Mouse (Mus musculus) forebrain, embryonic 14.5 days (tissue): ENCODE measurements around the gene Zfhx3. TPM values are rescaled to one million over a fixed set of nuclear protein-coding genes. Genes with fewer than 3 reads are reported as not detected.

Experiments used
- ATAC-seq: fragments of 200-750 bp; cut with Nextera tagmentation; 2 replicates; pipeline ENCODE4 v1.8.0; 2017; ENCODE audit warnings: mild to moderate bottlenecking, moderate library complexity
- DNase-seq: peaks from one replicate; pipeline ENCODE4 v3.0.0-alpha.2; 2015; ENCODE audit warnings: low spot score
- H3K27ac ChIP-seq: fragments of 300-500 bp; sonication (generic); 2 replicates; pipeline ENCODE4 v1.5.1; 2014; ENCODE audit warnings: low read depth, mild to moderate bottlenecking, control low read depth, low read length, moderate library complexity
- H3K27me3 ChIP-seq: fragments of 300-500 bp; sonication (generic); replicated peaks from 2 replicates; pipeline ENCODE4 v1.6.1; 2014; ENCODE audit warnings: low read length, control low read depth, mixed read lengths; ENCODE audit not compliant: control insufficient read depth, insufficient read depth
- H3K36me3 ChIP-seq: fragments of 300-500 bp; sonication (generic); 2 replicates; pipeline ENCODE4 v1.6.1; 2014; ENCODE audit warnings: low read length, control low read depth; ENCODE audit not compliant: control insufficient read depth, insufficient read depth
- H3K4me1 ChIP-seq: fragments of 300-500 bp; sonication (generic); 2 replicates; pipeline ENCODE4 v1.6.1; 2014; ENCODE audit warnings: antibody characterized with exemption, low read length, control low read depth; ENCODE audit not compliant: control insufficient read depth, insufficient read depth
- H3K4me2 ChIP-seq: fragments of 300-500 bp; sonication (generic); 2 replicates; pipeline ENCODE4 v1.6.1; 2014; ENCODE audit warnings: mild to moderate bottlenecking, control low read depth, low read length
- H3K4me3 ChIP-seq: fragments of 300-500 bp; sonication (generic); 2 replicates; pipeline ENCODE4 v1.5.1; 2014; ENCODE audit warnings: low read depth, low read length, control low read depth
- H3K9ac ChIP-seq: fragments of 300-500 bp; sonication (generic); 2 replicates; pipeline ENCODE4 v1.6.1; 2014; ENCODE audit warnings: mild to moderate bottlenecking, low read length, control low read depth, moderate library complexity
- H3K9me3 ChIP-seq: fragments of 300-500 bp; sonication (generic); replicated peaks from 2 replicates; pipeline ENCODE4 v1.6.1; 2016; ENCODE audit warnings: low read length, control low read depth, mixed read lengths; ENCODE audit not compliant: control insufficient read depth
- WGBS: fragments of 180-500 bp; shearing (Covaris S2); extraction: QIAGEN DNeasy Blood & Tissue Kit; methylation state at CpG from one replicate; pipeline ENCODE4 v1.1.7; 2014; 5-methylcytosine and 5-hydroxymethylcytosine counted together
- polyA plus RNA-seq: library from polyadenylated mRNA; unstranded; fragments of >200 nt; fragmentation: Nextera tagmentation; extraction: Ambion mirVana; gene quantifications from 2 replicates; pipeline ENCODE4 v1.2.1, GENCODE M21; 2014

Gene Zfhx3
- polyA plus RNA-seq, 1 experiment from 2014 or later: 11.7 TPM

GRCm38 (mm10) chr8:108884947-108885346, 942.5 kb downstream of the Zfhx3 start:
- Histone ChIP-seq H3K27ac (no peak overlapping the region; the same call in 1 of the 2 replicates), H3K4me3 (no peak overlapping the region), H3K4me1 (peaks cover 22% of the 10 kb centered on the region), H3K36me3 (no peaks in the 10 kb centered on the region), H3K27me3 (peaks cover 4% of the 10 kb centered on the region; the same call in 1 of the 2 replicates), H3K4me2 (no peak overlapping the region), H3K9me3 (no peaks in the 10 kb centered on the region), H3K9ac (peak overlapping the region; percentile 17; the same call in 1 of the 2 replicates)
- DNase-seq: no peak
- no peak for ATAC-seq
- WGBS: 65% methylated on average over 4 of the region's 4 CpGs

- 33% methylated on average over 14 of the region's 14 CpGs for WGBS
- Histone ChIP-seq H3K27ac (no peak overlapping the region; the same call in 1 of the 2 replicates), H3K9me3 (no peaks in the 10 kb centered on the region), H3K36me3 (no peaks in the 10 kb centered on the region), H3K4me2 (no peak overlapping the region), H3K9ac (peak overlapping the region; percentile 17; the same call in 1 of the 2 replicates), H3K4me1 (peaks cover 22% of the 10 kb centered on the region), H3K4me3 (no peak overlapping the region), H3K27me3 (peaks cover 4% of the 10 kb centered on the region; the same call in 1 of the 2 replicates)
- ATAC-seq (no peak), DNase-seq (no peak)
These were observed 943.0 kb downstream of the Zfhx3 start for GRCm38 (mm10) chr8:108885450-108885849.

DNA sequence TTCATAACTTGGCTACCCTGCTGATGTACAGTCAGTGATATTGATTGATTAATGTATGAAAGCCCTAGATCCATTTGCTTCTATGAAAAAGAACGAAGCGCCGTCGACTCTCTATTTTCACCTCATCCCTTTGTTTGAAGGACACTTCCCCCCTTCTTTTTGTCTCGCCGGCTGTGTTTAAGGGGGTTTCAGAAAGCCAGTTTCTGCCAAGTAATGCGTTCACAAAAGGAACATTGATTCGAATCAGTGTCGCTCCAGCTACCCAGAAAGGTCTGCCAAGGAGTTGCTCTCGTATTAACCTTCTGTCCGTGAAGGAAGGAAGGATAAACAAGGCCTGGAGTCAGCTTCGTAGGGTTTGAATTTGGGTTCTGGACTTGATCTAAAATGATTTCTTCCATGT, 943.4 kb downstream of the Zfhx3 start:
- 24% methylated on average over 12 of the region's 12 CpGs for WGBS
- no peak overlapping the region for H3K9ac ChIP-seq
- H3K4me3 ChIP-seq: no peak overlapping the region
- no peaks in the 10 kb centered on the region for H3K36me3 ChIP-seq
- no peak overlapping the region for H3K27ac ChIP-seq
- peaks cover 24% of the 10 kb centered on the region for H3K4me1 ChIP-seq
- H3K9me3 ChIP-seq: no peaks in the 10 kb centered on the region
- no peak overlapping the region for H3K4me2 ChIP-seq
- no peak for ATAC-seq
- H3K27me3 ChIP-seq: peaks cover 4% of the 10 kb centered on the region; the same call in 1 of the 2 replicates
- DNase-seq: peak; percentile 54

GRCm38 (mm10) chr8:108886599-108887255, 944.3 kb downstream of the Zfhx3 start:
- ATAC-seq: peak; percentile 51
- Histone ChIP-seq H3K4me1 (peaks cover 24% of the 10 kb centered on the region), H3K4me3 (no peak overlapping the region), H3K9me3 (no peaks in the 10 kb centered on the region), H3K36me3 (no peaks in the 10 kb centered on the region), H3K27ac (no peak overlapping the region), H3K27me3 (peaks cover 4% of the 10 kb centered on the region; the same call in 1 of the 2 replicates), H3K9ac (peak overlapping the region; percentile 13; the same call in 1 of the 2 replicates), H3K4me2 (peak overlapping the region; percentile 34)
- 13% methylated on average over 12 of the region's 12 CpGs for WGBS
- DNase-seq: peak; percentile 86

- 59% methylated on average over 14 of the region's 14 CpGs for WGBS
- H3K4me2 ChIP-seq: peak overlapping the region; percentile 34; the same call in 1 of the 2 replicates
- ATAC-seq: no peak
These were observed 944.8 kb downstream of the Zfhx3 start for GRCm38 (mm10) chr8:108887256-108887615.

GRCm38 (mm10) chr8:108887890-108888289, 945.4 kb downstream of the Zfhx3 start:
- Histone ChIP-seq H3K4me3 (no peak overlapping the region), H3K4me1 (peaks cover 24% of the 10 kb centered on the region), H3K9ac (no peak overlapping the region), H3K9me3 (no peaks in the 10 kb centered on the region), H3K27ac (0 out of 2 replicates have a peak overlapping the region, but pooled peaks have one; percentile 46), H3K4me2 (no peak overlapping the region), H3K27me3 (peaks cover 4% of the 10 kb centered on the region; the same call in 1 of the 2 replicates), H3K36me3 (no peaks in the 10 kb centered on the region)
- WGBS: 90% methylated on average over 8 of the region's 8 CpGs
- no peak for ATAC-seq
- DNase-seq: no peak

More at GRCm38 (mm10) chr8:108887256-108887615, 944.8 kb downstream of the Zfhx3 start:
- Histone ChIP-seq H3K4me1 (peaks cover 24% of the 10 kb centered on the region), H3K27me3 (peaks cover 4% of the 10 kb centered on the region; the same call in 1 of the 2 replicates), H3K9ac (no peak overlapping the region), H3K27ac (no peak overlapping the region), H3K9me3 (no peaks in the 10 kb centered on the region), H3K4me3 (no peak overlapping the region), H3K36me3 (no peaks in the 10 kb centered on the region)
- no peak for DNase-seq

- DNase-seq (no peak), ATAC-seq (no peak)
- H3K9me3 ChIP-seq: no peaks in the 10 kb centered on the region
- H3K27ac ChIP-seq: peak overlapping the region; percentile 46; the same call in 1 of the 2 replicates
- H3K27me3 ChIP-seq: peaks cover 4% of the 10 kb centered on the region; the same call in 1 of the 2 replicates
- H3K4me3 ChIP-seq: no peak overlapping the region
- WGBS: 4% methylated on average over 4 of the region's 4 CpGs
- 0 out of 2 replicates have a peak overlapping the region, but pooled peaks have one; percentile 0 for H3K4me2 ChIP-seq
- H3K4me1 ChIP-seq: peaks cover 24% of the 10 kb centered on the region
- no peaks in the 10 kb centered on the region for H3K36me3 ChIP-seq
- H3K9ac ChIP-seq: no peak overlapping the region
These were observed 946.5 kb downstream of the Zfhx3 start for GRCm38 (mm10) chr8:108888924-108889323.

DNA sequence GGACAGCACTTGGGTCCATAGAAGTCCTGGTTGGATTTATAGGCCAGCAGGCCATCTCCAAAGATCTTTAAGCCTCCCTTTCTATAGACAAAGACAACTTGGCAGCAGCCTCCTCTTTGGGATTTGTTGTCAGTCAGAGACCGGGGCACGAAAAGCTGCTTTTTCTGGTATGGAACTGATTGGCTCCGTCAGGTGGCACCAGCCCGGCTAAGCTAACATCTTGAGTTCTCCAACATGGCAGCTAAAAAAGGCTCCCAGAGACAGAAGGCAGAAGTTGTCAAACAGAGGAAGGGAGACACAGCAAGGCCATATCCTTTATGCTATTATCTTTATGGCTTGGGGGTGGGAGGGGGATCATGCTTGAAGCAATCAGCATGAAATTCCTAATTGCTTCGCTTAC, 947.0 kb downstream of the Zfhx3 start:
- H3K36me3 ChIP-seq: no peaks in the 10 kb centered on the region
- H3K9ac ChIP-seq: 0 out of 2 replicates have a peak overlapping the region, but pooled peaks have one; percentile 6
- H3K4me1 ChIP-seq: peaks cover 24% of the 10 kb centered on the region
- H3K9me3 ChIP-seq: no peaks in the 10 kb centered on the region
- H3K27ac ChIP-seq: no peak overlapping the region
- no peak overlapping the region for H3K4me3 ChIP-seq
- WGBS: 6% methylated on average over 5 of the region's 5 CpGs
- DNase-seq (peak; percentile 70), ATAC-seq (peak; percentile 21; the same call in 1 of the 2 replicates)
- peaks cover 4% of the 10 kb centered on the region; the same call in 1 of the 2 replicates for H3K27me3 ChIP-seq
- H3K4me2 ChIP-seq: peak overlapping the region; percentile 0

DNA sequence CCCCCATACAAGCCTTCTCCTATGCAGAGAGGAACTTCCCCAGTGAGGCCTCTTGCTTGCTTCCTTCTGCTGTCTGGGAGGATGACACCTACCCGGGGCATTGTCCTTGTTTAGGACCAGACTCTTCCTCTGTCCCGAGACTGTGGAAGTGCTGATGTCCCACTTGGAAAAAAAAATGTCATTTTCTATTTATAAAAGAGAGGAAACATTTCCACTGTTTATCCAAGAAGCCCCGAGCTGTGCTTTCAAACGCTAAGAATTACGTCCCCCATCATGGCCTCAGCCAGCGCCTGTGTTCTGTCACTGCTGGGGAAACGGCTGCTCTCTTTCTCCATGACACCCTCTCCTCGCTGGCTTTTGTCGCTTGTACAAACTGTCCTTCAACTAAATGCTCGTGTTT, 951.8 kb downstream of the Zfhx3 start:
- ATAC-seq (no peak), DNase-seq (no peak)
- Histone ChIP-seq H3K9me3 (no peaks in the 10 kb centered on the region), H3K36me3 (no peaks in the 10 kb centered on the region), H3K9ac (no peak overlapping the region), H3K27ac (no peak overlapping the region), H3K27me3 (no peaks in the 10 kb centered on the region), H3K4me1 (peaks cover 24% of the 10 kb centered on the region), H3K4me2 (no peak overlapping the region), H3K4me3 (no peak overlapping the region)
- 74% methylated on average over 10 of the region's 10 CpGs for WGBS
